Mouse (Mus musculus) v-Abl transformed pro-B cells (cell line): ENCODE data around the gene Gps1.

Experiments
- in situ Hi-C, 2 experiments: fragments of 400-800 bp; cut with MboI; formaldehyde crosslinking; loops; one replicate each; pipeline ENCODE4 v1.15.1; 2025; ENCODE audit not compliant: unreplicated experiment in 2 of 2

The Gps1 gene

DNA sequence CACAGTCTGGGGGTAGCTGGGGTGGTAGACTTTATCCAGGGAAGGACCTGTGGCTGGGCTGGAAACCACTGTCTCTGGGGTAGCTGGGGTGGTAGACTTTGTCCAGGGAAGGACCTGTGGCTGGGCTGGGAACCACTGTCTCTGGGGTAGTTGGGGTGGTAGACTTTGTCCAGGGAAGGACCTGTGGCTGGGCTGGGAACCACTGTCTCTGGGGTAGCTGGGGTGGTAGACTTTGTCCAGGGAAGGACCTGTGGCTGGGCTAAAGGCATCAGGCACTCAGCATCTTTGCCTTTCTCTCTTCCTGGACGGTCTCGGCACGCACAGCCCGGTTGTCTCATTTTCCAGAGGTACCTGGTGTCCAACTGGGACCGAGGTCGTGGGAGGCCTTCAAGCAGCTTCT, 2.7 kb upstream of the Gps1 start:
- in situ Hi-C loops: loop anchor here in 1 of 2 experiments (25.0 kb wide), 1 partner anchor 169 kb away; the partner anchor contains the start of genes Npb and Pcyt2

DNA sequence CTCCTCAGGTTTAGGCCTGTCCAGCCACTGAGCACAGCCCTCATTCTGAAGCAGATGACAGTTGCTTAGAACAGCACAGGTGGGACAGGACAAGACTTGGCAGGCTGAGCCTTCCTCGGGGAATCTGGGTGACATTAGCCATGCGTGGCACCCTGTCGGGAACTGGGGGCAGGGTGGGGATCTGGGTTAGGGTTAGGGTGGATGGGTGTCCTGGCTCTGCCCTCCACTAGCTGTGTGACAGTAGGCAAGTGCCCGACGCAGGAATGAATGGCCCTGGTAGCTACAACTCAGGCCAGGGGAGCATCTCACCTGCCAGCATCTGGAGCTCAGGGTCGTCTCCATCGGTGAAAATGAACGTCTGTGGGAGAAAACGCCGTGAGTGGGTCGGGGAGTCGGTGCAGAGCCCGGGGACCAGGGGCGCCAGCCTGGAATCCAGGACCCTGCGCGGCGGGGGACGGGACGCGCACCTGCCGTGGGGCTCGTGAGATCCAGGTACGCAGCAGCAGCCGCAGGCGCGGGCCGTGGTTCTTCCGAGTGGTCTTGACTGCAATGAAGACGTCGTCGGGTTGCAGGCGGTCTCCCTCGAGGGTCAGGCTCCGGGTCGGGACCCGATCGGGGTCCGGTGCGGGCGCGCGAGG, 527 bp upstream of the Gps1 start:
- in situ Hi-C loops: loop anchor here in 1 of 2 experiments (25.0 kb wide), 1 partner anchor 171 kb away; the partner anchor contains the start of genes Npb and Pcyt2

DNA sequence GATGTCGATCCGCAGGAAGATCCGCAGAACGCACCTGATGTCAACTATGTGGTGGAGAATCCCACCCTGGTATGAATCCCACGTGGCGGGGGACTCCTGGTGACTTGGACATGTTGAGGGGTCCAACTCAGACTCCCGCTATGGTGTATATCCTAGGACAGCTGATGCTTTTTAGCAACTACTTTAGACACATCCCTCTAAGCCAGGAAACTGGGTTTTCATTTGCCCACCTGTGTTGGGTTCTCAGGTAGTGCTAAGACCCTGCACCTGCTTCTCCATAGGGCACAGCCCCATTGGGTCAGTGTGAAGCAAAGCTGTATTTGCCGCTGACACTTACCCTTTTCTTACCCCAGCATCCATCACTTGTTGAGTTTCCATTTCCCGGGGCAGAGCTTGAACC, 1.1 kb downstream of the Gps1 start:
- in situ Hi-C loops: loop anchor here in 1 of 2 experiments (25.0 kb wide), 1 partner anchor 173 kb away; the partner anchor contains the start of genes Npb and Pcyt2

DNA sequence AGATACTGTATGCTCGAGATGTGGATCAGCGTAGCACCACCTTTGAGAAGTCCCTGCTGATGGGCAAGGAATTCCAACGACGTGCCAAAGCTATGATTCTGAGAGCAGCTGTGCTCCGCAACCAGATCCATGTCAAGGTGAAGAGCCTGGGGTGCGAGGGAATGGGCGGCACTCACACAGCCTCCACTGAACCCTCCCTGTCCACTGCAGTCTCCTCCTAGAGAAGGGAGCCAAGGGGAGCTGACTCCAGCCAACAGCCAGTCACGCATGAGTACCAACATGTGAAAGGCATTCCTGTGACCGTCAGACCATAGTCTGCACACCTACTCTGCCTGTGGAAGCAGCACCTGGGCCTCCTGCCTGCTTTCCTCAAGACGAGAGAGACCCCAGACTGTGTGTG, 4.4 kb downstream of the Gps1 start:
- in situ Hi-C loops: loop anchor here in 1 of 2 experiments (25.0 kb wide), 1 partner anchor 176 kb away; the partner anchor contains the start of genes Npb and Pcyt2

DNA sequence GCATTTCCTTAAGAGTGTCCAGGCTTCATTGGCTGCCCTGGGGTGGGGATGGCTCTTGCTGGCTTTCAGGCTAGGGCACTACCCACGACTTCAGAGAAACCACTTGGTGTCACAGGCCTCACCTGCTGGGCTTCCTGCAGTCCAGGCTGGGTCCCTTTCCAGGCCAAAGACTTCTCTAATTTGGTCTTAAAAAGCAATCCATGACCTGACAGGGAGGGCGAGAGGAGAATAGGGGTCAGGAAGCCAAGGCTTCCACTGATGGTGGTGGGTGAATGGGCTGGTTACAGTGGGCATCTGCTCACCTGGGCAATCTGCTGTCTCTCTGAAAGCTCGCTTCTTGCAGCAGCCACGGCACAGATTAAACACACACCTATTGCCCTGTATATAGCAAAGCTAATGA, 5.3 kb downstream of the Gps1 start:
- in situ Hi-C loops: loop anchor here in 1 of 2 experiments (25.0 kb wide), 1 partner anchor 177 kb away; the partner anchor contains the start of genes Npb and Pcyt2

DNA sequence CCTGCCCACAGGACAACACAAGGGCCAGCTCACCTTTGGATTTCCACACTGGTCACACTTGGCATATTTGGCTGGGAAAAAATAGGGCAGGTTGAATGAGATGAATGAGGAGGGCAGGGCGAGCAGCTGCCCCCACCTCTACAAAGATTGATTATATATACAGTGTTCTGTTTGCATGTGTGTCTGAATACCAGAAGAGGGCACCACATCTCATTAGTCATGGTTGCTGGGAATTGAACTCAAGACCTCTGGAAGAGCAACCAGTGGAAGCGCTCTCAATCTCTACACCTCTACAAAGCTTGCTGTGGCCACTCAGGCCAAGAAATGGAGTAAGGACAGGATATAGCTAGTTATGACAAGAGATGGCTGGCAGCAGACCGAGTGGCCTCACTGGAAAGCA, 5.7 kb downstream of the Gps1 start:
- in situ Hi-C loops: loop anchor here in 1 of 2 experiments (25.0 kb wide), 1 partner anchor 178 kb away; the partner anchor contains the start of genes Npb and Pcyt2

DNA sequence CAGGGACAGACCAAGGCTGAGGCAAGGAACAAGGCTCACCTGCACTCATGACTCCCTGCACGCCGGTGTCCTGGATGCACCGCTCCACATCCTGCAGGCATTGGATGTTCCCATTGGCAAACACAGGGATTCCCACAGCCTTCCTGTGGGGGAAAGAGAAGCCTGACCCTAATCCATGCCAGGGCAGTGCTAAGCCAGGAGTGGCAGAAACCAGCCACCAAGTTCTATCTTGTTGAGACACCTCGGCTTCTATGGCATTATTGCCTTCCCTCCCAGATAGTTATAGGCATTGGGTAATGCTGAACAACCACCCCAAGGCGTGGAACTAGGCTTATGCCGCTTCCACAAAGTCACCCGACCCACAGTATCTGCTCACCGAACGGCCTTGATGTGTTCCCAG, 8.6 kb downstream of the Gps1 start:
- in situ Hi-C loops: loop anchor here in 1 of 2 experiments (25.0 kb wide), 1 partner anchor 180 kb away; the partner anchor contains the start of genes Npb and Pcyt2

DNA sequence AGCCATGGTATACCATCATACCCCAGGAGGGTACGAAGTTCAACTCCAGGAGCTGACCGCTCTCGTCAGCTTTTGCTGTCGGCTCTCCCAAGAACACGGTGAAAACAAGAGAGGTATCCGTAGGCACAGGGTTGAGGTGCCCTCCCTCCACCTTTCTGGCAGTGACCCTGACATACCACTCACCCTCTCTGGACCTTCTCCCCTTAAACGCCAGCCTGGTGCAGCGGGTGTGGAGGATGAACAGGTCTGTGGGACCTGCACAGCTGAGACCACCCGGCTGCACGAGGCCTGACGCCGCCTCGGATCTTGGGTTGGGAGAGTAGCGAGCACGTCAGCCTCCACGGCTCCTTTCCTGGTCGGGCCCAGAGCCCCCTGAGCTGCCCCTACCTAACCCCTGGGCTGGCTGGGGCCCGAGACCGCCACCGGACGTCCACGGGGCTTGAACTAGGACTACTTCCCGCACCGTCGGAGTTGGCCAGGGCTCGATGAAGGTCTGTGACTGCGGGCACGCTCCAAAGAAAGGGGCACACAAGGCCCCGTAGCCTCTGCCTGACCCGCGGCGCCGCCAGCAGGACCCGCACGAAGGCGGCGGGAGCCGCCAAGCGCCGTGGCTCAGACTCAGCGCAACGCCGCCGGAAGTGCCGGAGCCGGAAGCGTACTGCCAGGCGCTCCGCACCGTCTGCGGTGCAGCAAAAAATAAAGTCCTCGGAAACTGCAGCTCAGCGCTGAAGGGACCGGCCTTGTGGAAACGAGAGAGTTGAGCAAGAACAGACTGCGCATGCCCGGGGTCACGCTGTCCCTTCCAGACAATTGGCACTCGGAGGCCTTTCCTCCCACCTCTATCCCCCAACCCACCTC, 11.9 kb downstream of the Gps1 start, which contains the start of gene Dus1l:
Gene Dus1l, minus strand, starts transcription at position 648 of the 858 bp plus-strand sequence.
- in situ Hi-C loops: loop anchor here in 1 of 2 experiments (25.0 kb wide), 1 partner anchor 184 kb away; the partner anchor contains the start of genes Npb and Pcyt2

DNA sequence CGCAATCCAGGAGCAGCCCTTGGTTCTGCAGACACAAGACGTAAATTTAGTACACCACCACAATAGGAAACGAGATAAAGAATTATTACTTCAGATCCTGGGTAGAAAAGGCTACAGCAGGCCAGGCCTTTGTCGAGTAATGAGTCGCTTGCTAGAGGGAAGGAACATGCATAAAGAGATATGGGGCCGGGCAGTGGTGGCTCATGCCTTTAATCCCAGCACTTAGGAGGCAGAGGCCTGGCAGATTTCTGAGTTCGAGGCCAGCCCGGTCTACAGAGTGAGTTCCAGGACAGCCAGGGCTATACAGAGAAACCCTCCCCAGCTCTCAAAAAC, 12.5 kb downstream of the Gps1 start:
- in situ Hi-C loops: loop anchor here in 1 of 2 experiments (25.0 kb wide), 1 partner anchor 184 kb away; the partner anchor contains the start of genes Npb and Pcyt2

DNA sequence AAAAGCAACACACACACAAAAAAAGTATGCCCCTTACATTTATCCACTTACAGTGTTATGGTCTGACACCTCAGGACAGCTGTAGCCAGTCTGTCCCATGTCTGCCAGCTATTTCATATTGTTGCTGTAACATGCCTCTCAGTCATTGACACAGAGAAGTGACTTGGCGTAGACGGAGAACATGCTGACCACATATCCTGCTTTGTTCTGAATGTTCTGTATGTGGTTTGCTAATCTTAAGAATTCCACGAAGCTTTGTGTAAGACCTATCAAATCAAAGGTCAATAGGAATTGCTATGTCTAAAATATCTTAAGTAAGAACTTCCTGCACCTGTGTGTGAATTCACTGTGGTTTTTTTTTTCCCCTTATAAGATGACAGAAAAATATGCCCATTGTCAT, 14.2 kb downstream of the Gps1 start:
- in situ Hi-C loops: loop anchor here in 1 of 2 experiments (25.0 kb wide), 1 partner anchor 186 kb away; the partner anchor contains the start of genes Npb and Pcyt2

DNA sequence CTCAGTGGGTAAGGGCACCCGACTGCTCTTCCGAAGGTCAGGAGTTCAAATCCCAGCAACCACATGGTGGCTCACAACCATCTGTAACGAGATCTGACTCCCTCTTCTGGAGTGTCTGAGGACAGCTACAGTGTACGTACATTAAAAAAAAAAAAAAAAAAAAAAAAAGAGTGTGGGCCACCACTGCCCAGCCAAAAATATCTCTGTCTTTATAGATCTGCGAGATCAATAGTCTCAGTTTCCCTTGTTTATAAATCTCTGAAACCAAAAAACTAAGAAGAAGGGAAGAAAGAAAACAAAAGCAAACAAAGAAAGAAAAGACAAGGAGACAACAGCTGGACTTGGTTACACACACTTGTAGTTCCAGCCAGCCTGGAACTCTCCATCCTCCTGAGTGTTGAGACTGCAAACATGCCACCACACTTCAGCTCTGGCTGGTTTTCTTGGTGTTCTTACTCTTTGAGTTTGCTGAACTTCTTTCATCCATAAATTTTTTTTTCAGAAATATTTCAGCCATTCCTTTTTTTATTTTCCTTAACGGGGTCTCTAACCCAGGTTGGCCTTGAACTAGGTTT, 15.3 kb downstream of the Gps1 start:
- in situ Hi-C loops: loop anchor here in 1 of 2 experiments (25.0 kb wide), 1 partner anchor 187 kb away; the partner anchor contains the start of genes Npb and Pcyt2

DNA sequence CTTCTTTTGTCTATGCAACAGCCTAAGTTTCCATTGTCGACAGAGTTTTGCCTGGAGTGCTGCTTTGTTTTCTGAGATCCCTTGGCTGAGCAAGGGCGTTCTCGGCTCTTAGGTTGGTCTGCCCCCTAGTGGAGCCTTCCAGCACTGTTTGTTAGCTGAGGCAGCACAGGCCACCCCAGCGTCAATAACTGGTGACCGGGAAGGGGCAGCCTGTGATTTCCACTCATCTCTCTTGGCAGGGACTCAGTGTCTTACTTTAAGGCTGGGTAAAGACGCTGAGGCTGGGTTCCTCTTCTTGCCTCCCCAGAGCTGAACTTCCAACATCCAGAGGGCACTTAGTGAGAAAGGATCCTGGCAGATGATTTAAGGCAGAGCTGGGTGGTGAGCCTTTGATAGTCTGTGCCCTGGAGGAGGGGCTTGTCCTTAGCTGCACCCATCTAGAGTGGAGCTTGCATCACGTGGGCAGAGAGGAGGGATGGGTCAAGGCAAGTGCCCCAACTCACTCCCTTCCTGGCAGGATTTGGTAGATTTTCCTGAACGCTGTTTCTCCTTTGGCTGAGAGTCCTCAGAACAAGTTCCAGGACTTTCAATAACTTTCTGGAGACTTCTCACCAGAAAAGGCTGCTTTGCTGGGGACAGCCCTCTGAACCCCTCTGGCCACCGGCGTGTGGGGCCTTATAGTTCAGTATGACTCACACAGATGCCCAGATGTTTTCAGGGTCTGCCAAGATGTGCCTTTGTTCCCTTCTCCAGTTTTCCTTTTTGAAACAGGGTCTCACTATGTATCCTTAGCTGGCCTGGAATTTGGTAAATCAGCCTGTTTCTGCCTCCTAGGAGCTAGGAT, 16.2 kb downstream of the Gps1 start:
- in situ Hi-C loops: loop anchor here in 1 of 2 experiments (10.0 kb wide), 1 partner anchor 75 kb away; the partner anchor contains the start of genes Dcxr and Rac3

DNA sequence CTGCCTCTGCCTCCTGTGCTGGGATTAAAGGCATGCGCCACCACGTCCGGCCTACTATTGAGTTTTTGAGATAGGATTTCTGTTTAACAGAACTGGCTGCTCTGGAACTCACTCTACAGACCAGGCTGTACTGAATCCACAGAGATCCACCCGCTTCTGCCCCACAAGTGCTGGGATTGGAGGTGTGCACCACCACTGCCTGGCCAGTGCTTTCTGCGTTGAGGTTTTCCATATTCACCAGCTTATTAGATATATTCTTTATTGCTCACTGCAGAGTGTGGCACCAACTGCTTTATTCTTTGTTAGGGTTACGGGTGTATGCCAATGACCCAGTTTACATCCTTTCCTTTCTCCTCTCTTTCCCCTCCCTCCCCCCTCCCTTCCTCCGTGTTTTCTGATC, 20.2 kb downstream of the Gps1 start:
- in situ Hi-C loops: loop anchor here in 1 of 2 experiments (10.0 kb wide), 1 partner anchor 79 kb away; the partner anchor contains the start of genes Dcxr and Rac3

DNA sequence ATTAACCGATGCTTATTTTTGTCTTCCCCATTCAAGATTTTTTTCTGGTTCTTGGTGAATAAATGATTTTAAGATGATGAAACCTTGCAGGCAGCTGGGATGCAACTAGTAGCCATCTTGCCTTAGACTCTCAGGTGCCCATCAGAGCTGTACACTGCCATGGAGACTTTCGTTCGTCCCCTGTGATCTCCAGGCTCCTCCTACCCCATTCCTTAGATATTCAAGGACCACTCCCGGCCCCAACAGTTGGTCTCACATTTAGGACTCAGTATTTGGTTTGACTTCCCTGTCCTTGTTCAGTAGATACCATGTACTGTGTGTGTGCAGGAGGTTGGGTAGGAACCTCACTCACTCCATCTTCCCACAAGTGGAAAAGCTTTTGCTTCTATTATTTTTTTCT, 20.7 kb downstream of the Gps1 start:
- in situ Hi-C loops: loop anchor here in 1 of 2 experiments (10.0 kb wide), 1 partner anchor 80 kb away; the partner anchor contains the start of genes Dcxr and Rac3

DNA sequence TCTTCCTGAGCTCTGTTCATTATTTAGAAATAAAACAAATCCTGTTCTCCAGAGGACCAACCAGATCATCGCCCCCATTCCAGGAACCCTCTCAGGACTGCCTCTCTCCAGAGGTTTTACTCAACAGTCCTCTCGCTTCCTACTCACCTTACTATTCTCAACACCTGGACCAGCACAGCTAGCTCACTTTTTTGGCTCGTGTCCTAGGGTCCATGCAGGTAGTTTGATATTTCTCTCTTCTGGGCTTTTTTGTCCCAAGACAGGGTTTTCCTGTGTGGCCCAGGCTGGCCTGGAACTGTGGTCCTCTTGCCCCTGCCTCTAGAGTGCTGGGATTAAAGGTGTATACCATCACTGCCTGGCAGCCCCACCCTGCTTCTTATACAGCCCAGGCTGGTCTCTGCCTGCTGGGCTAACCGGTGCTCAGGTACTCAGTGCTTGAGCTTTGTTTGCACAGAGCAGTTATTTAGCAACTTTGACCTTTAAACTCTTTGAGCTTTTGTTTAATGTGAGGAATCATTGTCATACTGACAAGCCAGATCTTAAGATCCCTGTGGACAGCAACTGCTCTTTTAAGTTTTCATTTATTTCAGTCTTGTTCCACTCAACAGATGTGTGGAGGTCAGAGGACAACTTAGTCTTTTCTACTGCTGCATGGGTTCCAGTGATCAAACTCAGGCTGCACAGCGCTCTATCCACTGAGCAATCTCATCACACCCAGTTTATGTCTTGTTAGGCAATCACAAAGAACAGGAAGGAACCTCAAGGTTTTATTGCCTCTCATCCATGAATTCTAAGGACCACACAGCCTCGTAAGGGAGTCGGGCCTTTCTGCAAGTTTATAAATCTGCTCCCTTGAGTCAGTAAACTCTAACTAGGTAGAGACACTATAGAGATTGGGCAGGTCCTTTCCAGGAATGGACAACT, 21.6 kb downstream of the Gps1 start:
- in situ Hi-C loops: loop anchor here in 1 of 2 experiments (10.0 kb wide), 1 partner anchor 81 kb away; the partner anchor contains the start of genes Dcxr and Rac3

DNA sequence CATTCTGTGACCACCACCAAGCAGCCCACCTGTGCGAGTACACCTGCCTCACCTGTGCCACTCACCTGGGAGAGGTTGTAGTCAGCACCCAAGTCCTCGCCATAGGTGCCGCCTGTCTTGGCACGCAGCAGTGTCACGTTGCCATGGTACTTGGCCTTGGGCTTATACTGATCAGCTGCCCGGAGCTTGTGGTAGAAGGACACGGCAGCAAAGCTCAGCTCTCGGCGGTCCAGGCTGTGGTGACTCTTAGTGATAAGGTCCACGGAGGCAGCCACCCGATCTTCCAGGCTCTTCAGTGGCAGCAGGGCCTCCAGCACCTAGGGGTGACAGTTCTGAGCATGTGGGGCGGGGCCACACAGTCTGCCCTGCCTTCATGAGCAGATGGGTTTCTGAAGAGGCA, 23.9 kb downstream of the Gps1 start:
- in situ Hi-C loops: loop anchor here in 1 of 2 experiments (10.0 kb wide), 1 partner anchor 83 kb away; the partner anchor contains the start of genes Dcxr and Rac3

DNA sequence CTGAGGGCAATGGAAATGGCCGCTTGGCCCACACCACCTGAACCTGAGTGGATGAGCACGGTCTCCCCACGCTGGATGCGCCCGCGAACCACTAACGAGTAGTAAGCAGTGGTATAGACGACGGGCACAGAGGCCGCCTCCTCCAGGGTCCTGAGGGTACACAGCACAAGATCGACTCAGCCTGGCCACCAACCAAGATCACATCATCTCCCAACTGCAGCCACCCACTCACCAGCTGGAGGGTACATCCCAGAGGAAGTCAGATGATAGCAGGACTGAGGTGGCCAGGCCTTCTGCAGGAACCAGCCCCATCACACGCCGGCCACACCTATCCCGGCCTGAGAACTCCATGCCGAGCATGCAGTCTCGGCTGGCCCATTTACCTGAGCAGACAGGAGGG, 28.0 kb downstream of the Gps1 start:
- in situ Hi-C loops: no loop called here

DNA sequence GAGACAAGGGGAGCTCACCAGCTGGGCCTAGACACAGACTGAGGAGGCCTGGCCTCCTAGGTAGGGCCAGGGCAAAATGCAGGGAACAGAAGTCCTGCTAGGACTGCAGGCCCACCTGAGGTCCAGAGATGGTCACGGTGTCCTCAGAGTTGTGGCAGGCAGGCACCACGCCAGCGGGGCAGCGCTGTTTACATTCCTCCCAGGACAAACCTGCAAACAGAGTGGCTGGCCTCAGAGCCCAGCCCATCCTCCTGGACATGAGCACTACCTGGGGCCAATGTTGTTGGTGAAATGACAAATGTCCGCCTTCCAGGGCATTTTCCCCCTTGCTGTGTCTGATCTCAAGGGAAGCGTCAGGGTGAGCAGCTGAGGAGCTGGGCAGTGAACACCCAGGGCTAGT, 33.3 kb downstream of the Gps1 start:
- in situ Hi-C loops: no loop called here
